Mouse (Mus musculus): ENCODE data around the gene Antxrl.

Antxrl gene

GRCm38 (mm10) chr14:34103855-34104254 is 51.3 kb downstream of the Antxrl start:
- no peak for DNase-seq (ENCODE audit: low spot score in 2 of 2)

GRCm38 (mm10) chr14:34104892-34105291 is 52.4 kb downstream of the Antxrl start:
- peak; percentile 51 to 79 for DNase-seq (ENCODE audit: low spot score in 2 of 2)

GRCm38 (mm10) chr14:34106389-34107062 is 54.0 kb downstream of the Antxrl start:
- DNase-seq (ENCODE audit: low spot score in 2 of 2), result peak in 1 of 2 experiments; percentile 50

GRCm38 (mm10) chr14:34107594-34107993 is 55.1 kb downstream of the Antxrl start:
- no peak for DNase-seq (ENCODE audit: low spot score in 2 of 2)

- no peak for DNase-seq (ENCODE audit: low spot score in 2 of 2)
Observed at GRCm38 (mm10) chr14:34114311-34114710, 61.8 kb downstream of the Antxrl start.

- no peak for DNase-seq (ENCODE audit: low spot score in 2 of 2)
Observed at GRCm38 (mm10) chr14:34119046-34119723, 66.7 kb downstream of the Antxrl start.

GRCm38 (mm10) chr14:34120016-34120910 is 67.8 kb downstream of the Antxrl start:
- DNase-seq (ENCODE audit: low spot score in 2 of 2), result no peak

GRCm38 (mm10) chr14:34120923-34121351 is 68.4 kb downstream of the Antxrl start:
- DNase-seq (ENCODE audit: low spot score in 2 of 2), result no peak

GRCm38 (mm10) chr14:34121691-34122090 is 69.2 kb downstream of the Antxrl start:
- DNase-seq (ENCODE audit: low spot score in 2 of 2), result no peak

Measured in cerebellum, postnatal 4 days (tissue).